Mouse (Mus musculus) left cerebral cortex, postnatal 25 days (tissue): ENCODE measurements around the gene Wfs1. TPM values are rescaled to one million over a fixed set of nuclear protein-coding genes. Genes with fewer than 3 reads are reported as not detected.

Source experiments
- total RNA-seq, 2 experiments: library from RNA; stranded (reverse); gene quantifications; 2 replicates each; pipeline ENCODE4 v1.2.3; 2021

Wfs1 gene
- total RNA-seq, 2 experiments from 2014 or later: 114 to 145 TPM

Other genes starting within 250 kb of the Wfs1 start
- 10 to 100 TPM; 16.0 to 21.3 TPM for gene Bloc1s4, start 240.6 kb downstream of the Wfs1 start, total RNA-seq
- gene Mrfap1, start 192.4 kb downstream of the Wfs1 start, total RNA-seq: 100 to 1,000 TPM; 437 to 460 TPM
- gene Man2b2, start 158.6 kb downstream of the Wfs1 start, total RNA-seq: 10 to 100 TPM; 26.4 to 28.5 TPM
- 100 to 1,000 TPM; 500 to 508 TPM for gene Ppp2r2c, start 120.7 kb downstream of the Wfs1 start, total RNA-seq
- 10 to 100 TPM; 32.2 to 38.5 TPM for gene Gm1043, start 96.2 kb upstream of the Wfs1 start, total RNA-seq